Mouse (Mus musculus): ENCODE data around the gene Ada. TPM values are rescaled to one million over a fixed set of nuclear protein-coding genes. Genes with fewer than 3 reads are reported as not detected.
A peak's percentile ranks its signal among the peaks of the same experiment; 100 is the strongest.

Gene Ada
- total and polyA plus RNA-seq, 3 experiments, result 0.22 to 0.37 TPM; not detected in 1

- no peak for TF ChIP-seq POLR2AphosphoS5 (IDR thresholded peaks at IDR 0.05; ENCODE audit: insufficient replicate concordance, low read depth, low read length)
- TF ChIP-seq CTCF (IDR thresholded peaks at IDR 0.05; ENCODE audit: low read depth, low read length), result no peak
- DNase-seq (ENCODE audit: low spot score), result no peak
- Histone ChIP-seq H3K9me3 (replicated peaks) (no peaks in the 10 kb centered on the region), H3K4me3 (ENCODE audit: low read depth, low read length) (no peak overlapping the region), H3K27me3 (ENCODE audit: insufficient read depth, low read length) (peaks cover 60% of the 10 kb centered on the region), H3K36me3 (replicated peaks) (no peaks in the 10 kb centered on the region), H3K4me1 (ENCODE audit: insufficient read depth, low read depth, low read length) (peaks cover 5% of the 10 kb centered on the region)
- ATAC-seq (ENCODE audit: extremely low read depth, insufficient number of reproducible peaks, low FRiP score, poor library complexity, severe bottlenecking), result no peak
These were observed 5.1 kb downstream of the Ada start for GRCm38 (mm10) chr2:163744801-163745570.

GRCm38 (mm10) chr2:163743357-163743756 lies 6.7 kb downstream of the Ada start:
- H3K4me1 ChIP-seq (ENCODE audit: insufficient read depth, low read depth, low read length), result no peaks in the 10 kb centered on the region
- ATAC-seq (ENCODE audit: extremely low read depth, insufficient number of reproducible peaks, low FRiP score, poor library complexity, severe bottlenecking) (no peak), DNase-seq (ENCODE audit: low spot score) (no peak)
- H3K9me3 ChIP-seq (replicated peaks), result no peaks in the 10 kb centered on the region
- H3K36me3 ChIP-seq (replicated peaks), result no peaks in the 10 kb centered on the region
- H3K4me3 ChIP-seq (ENCODE audit: low read depth, low read length), result no peak overlapping the region
- H3K27me3 ChIP-seq (ENCODE audit: insufficient read depth, low read length), result peaks cover 44% of the 10 kb centered on the region
- no peak for TF ChIP-seq TAL1 (conservative IDR thresholded peaks at IDR 0.05; ENCODE audit: low read depth, low read length)
- TF ChIP-seq CTCF (IDR thresholded peaks at IDR 0.05; ENCODE audit: low read depth, low read length), result no peak

- H3K4me1 ChIP-seq (ENCODE audit: insufficient read depth, low read depth, low read length), result no peaks in the 10 kb centered on the region
- ATAC-seq (ENCODE audit: extremely low read depth, insufficient number of reproducible peaks, low FRiP score, poor library complexity, severe bottlenecking) (no peak), DNase-seq (ENCODE audit: low spot score) (no peak)
- H3K9me3 ChIP-seq (replicated peaks), result no peaks in the 10 kb centered on the region
- peaks cover 39% of the 10 kb centered on the region for H3K27me3 ChIP-seq (ENCODE audit: insufficient read depth, low read length)
- no peaks in the 10 kb centered on the region for H3K36me3 ChIP-seq (replicated peaks)
- H3K4me3 ChIP-seq (ENCODE audit: low read depth, low read length), result no peak overlapping the region
- TF ChIP-seq POLR2AphosphoS5 (IDR thresholded peaks at IDR 0.05; ENCODE audit: insufficient replicate concordance, low read depth, low read length), result no peak
- no peak for TF ChIP-seq GATA1 (IDR thresholded peaks at IDR 0.05; ENCODE audit: borderline replicate concordance, low read length)
- TF ChIP-seq CTCF (IDR thresholded peaks at IDR 0.05; ENCODE audit: low read depth, low read length), result no peak
- TF ChIP-seq GATA2 (IDR thresholded peaks at IDR 0.05; ENCODE audit: borderline replicate concordance, low read depth, low read length), result no peak
- no peak for TF ChIP-seq TAL1 (conservative IDR thresholded peaks at IDR 0.05; ENCODE audit: low read depth, low read length)
These were observed 7.4 kb downstream of the Ada start for GRCm38 (mm10) chr2:163742656-163743055.

- no peak overlapping the region for H3K4me3 ChIP-seq (ENCODE audit: low read depth, low read length)
- H3K36me3 ChIP-seq (replicated peaks), result peaks cover 10% of the 10 kb centered on the region
- H3K27me3 ChIP-seq (ENCODE audit: insufficient read depth, low read length), result 0 out of 2 replicates have a peak, but pooled peaks cover 2% of the 10 kb centered on the region
- ATAC-seq (ENCODE audit: extremely low read depth, insufficient number of reproducible peaks, low FRiP score, poor library complexity, severe bottlenecking) (no peak), DNase-seq (ENCODE audit: low spot score) (peak; percentile 32)
- H3K9me3 ChIP-seq (replicated peaks), result no peaks in the 10 kb centered on the region
- TF ChIP-seq POLR2AphosphoS5 (IDR thresholded peaks at IDR 0.05; ENCODE audit: insufficient replicate concordance, low read depth, low read length), result no peak
- TF ChIP-seq TAL1 (conservative IDR thresholded peaks at IDR 0.05; ENCODE audit: low read depth, low read length), result no peak
- TF ChIP-seq GATA2 (IDR thresholded peaks at IDR 0.05; ENCODE audit: borderline replicate concordance, low read depth, low read length), result no peak
- TF ChIP-seq CTCF (IDR thresholded peaks at IDR 0.05; ENCODE audit: low read depth, low read length), result no peak
- TF ChIP-seq GATA1 (IDR thresholded peaks at IDR 0.05; ENCODE audit: borderline replicate concordance, low read length), result no peak
- H3K4me1 ChIP-seq (ENCODE audit: insufficient read depth, low read depth, low read length), result peaks cover 3% of the 10 kb centered on the region; the same call in 1 of the 2 replicates
These were observed 14.1 kb downstream of the Ada start for GRCm38 (mm10) chr2:163735980-163736379.

GRCm38 (mm10) chr2:163735163-163735562 lies 14.9 kb downstream of the Ada start:
- ATAC-seq (ENCODE audit: extremely low read depth, insufficient number of reproducible peaks, low FRiP score, poor library complexity, severe bottlenecking), result no peak
- peaks cover 16% of the 10 kb centered on the region for H3K36me3 ChIP-seq (replicated peaks)

GRCm38 (mm10) chr2:163732021-163732420 lies 18.0 kb downstream of the Ada start:
- DNase-seq (ENCODE audit: low spot score) (no peak), ATAC-seq (ENCODE audit: extremely low read depth, insufficient number of reproducible peaks, low FRiP score, poor library complexity, severe bottlenecking) (no peak)
- Histone ChIP-seq H3K4me1 (ENCODE audit: insufficient read depth, low read depth, low read length) (peaks cover 3% of the 10 kb centered on the region; the same call in 1 of the 2 replicates), H3K36me3 (replicated peaks) (peaks cover 34% of the 10 kb centered on the region), H3K27me3 (ENCODE audit: insufficient read depth, low read length) (no peaks in the 10 kb centered on the region), H3K9me3 (replicated peaks) (no peaks in the 10 kb centered on the region), H3K4me3 (ENCODE audit: low read depth, low read length) (no peak overlapping the region)
- TF ChIP-seq GATA2 (IDR thresholded peaks at IDR 0.05; ENCODE audit: borderline replicate concordance, low read depth, low read length) (no peak), TAL1 (conservative IDR thresholded peaks at IDR 0.05; ENCODE audit: low read depth, low read length) (no peak), CTCF (IDR thresholded peaks at IDR 0.05; ENCODE audit: low read depth, low read length) (no peak), POLR2AphosphoS5 (IDR thresholded peaks at IDR 0.05; ENCODE audit: insufficient replicate concordance, low read depth, low read length) (no peak), GATA1 (IDR thresholded peaks at IDR 0.05; ENCODE audit: borderline replicate concordance, low read length) (no peak)

More at GRCm38 (mm10) chr2:163735163-163735562, 14.9 kb downstream of the Ada start:
- peaks cover 3% of the 10 kb centered on the region; the same call in 1 of the 2 replicates for H3K4me1 ChIP-seq (ENCODE audit: insufficient read depth, low read depth, low read length)
- no peaks in the 10 kb centered on the region for H3K27me3 ChIP-seq (ENCODE audit: insufficient read depth, low read length)
- no peak for TF ChIP-seq GATA1 (IDR thresholded peaks at IDR 0.05; ENCODE audit: borderline replicate concordance, low read length)
- TF ChIP-seq POLR2AphosphoS5 (IDR thresholded peaks at IDR 0.05; ENCODE audit: insufficient replicate concordance, low read depth, low read length), result no peak
- TF ChIP-seq GATA2 (IDR thresholded peaks at IDR 0.05; ENCODE audit: borderline replicate concordance, low read depth, low read length), result no peak
- no peak for TF ChIP-seq CTCF (IDR thresholded peaks at IDR 0.05; ENCODE audit: low read depth, low read length)
- no peak for TF ChIP-seq TAL1 (conservative IDR thresholded peaks at IDR 0.05; ENCODE audit: low read depth, low read length)
- no peak for DNase-seq (ENCODE audit: low spot score)
- no peak overlapping the region for H3K4me3 ChIP-seq (ENCODE audit: low read depth, low read length)
- no peaks in the 10 kb centered on the region for H3K9me3 ChIP-seq (replicated peaks)
